Mouse (Mus musculus): ENCODE measurements at regions not wholly inside any gene's neighbourhood (a gene's known extent, or its start where the extent isn't known, plus 50 kb on each side); places are given as distances from the start of the nearest gene placed in this dataset.

DNA sequence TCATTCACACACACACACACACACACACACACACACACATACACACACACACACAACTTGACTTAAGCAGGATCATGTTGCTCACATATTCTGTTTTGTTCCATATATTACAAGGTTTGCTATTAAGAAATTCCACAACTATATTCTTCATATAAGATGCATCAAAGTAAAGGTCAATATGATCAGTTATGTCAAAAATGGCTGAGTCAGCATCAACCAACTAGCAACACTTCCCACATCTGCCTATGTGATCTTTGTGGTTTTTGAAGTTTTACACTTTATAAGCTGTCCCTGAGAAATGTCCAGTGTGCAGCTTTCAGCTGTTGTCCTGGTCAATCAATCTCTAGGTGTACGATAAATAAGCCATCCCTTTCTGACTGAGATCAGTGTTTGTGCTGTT is 1339.3 kb upstream of the Dsel start:
- TF ChIP-seq CTCF (IDR thresholded peaks at IDR 0.05; ENCODE audit: extremely low read depth, insufficient read depth, low read length) (no peak), POLR2A (IDR thresholded peaks at IDR 0.05; ENCODE audit: extremely low read depth, insufficient read depth, low read length) (no peak)
